Mouse (Mus musculus) stomach, postnatal 0 days (tissue): ENCODE measurements around the gene Phldb3. TPM values are rescaled to one million over a fixed set of nuclear protein-coding genes. Genes with fewer than 3 reads are reported as not detected.

Experiments used
- ATAC-seq: fragments of 200-750 bp; cut with Nextera tagmentation; 2 replicates; pipeline ENCODE4 v1.8.0; 2017; ENCODE audit not compliant: low FRiP score, low TSS enrichment
- DNase-seq: peaks from one replicate; pipeline ENCODE4 v3.0.0-alpha.2; 2016; ENCODE audit warnings: low spot score
- H3K27ac ChIP-seq: fragments of 300-500 bp; sonication (generic); replicated peaks from 2 replicates; pipeline ENCODE4 v1.5.1; 2014; ENCODE audit warnings: mild to moderate bottlenecking, control low read depth
- H3K27me3 ChIP-seq: fragments of 300-500 bp; sonication (generic); 2 replicates; pipeline ENCODE4 v1.6.1; 2014; ENCODE audit warnings: low read length; ENCODE audit not compliant: control insufficient read depth, insufficient read depth
- H3K36me3 ChIP-seq: fragments of 300-500 bp; sonication (generic); 2 replicates; pipeline ENCODE4 v1.6.1; 2014; ENCODE audit warnings: low read length, mixed read lengths; ENCODE audit not compliant: control insufficient read depth, insufficient read depth
- H3K4me1 ChIP-seq: fragments of 300-500 bp; sonication (generic); replicated peaks from 2 replicates; pipeline ENCODE4 v1.6.1; 2014; ENCODE audit warnings: antibody characterized with exemption; ENCODE audit not compliant: control insufficient read depth, insufficient read depth
- H3K4me2 ChIP-seq: fragments of 300-500 bp; sonication (generic); replicated peaks from 2 replicates; pipeline ENCODE4 v1.6.1; 2014; ENCODE audit warnings: low read depth, mild to moderate bottlenecking, control low read depth, moderate library complexity
- H3K4me3 ChIP-seq: fragments of 300-500 bp; sonication (generic); 2 replicates; pipeline ENCODE4 v1.5.1; 2014; ENCODE audit warnings: low read depth, low read length, control low read depth
- H3K9ac ChIP-seq: fragments of 300-500 bp; sonication (generic); 2 replicates; pipeline ENCODE4 v1.6.1; 2014; ENCODE audit warnings: mild to moderate bottlenecking, low read length, control low read depth, mixed read lengths
- H3K9me3 ChIP-seq: fragments of 300-500 bp; sonication (generic); 2 replicates; pipeline ENCODE4 v1.6.1; 2016; ENCODE audit warnings: low read length; ENCODE audit not compliant: control insufficient read depth
- CTCF ChIP-seq: IDR thresholded peaks from 2 replicates; pipeline ENCODE4 v1.5.1; 2016; ENCODE audit warnings: antibody characterized with exemption, low read depth, mild to moderate bottlenecking, moderate library complexity
- EP300 ChIP-seq: optimal IDR thresholded peaks from 2 replicates; pipeline ENCODE3; 2016; ENCODE audit warnings: antibody characterized with exemption
- WGBS: fragments of 180-500 bp; shearing (Covaris S2); extraction: QIAGEN DNeasy Blood & Tissue Kit; methylation state at CpG from one replicate; pipeline ENCODE4 v1.1.7; 2014; 5-methylcytosine and 5-hydroxymethylcytosine counted together
- polyA plus RNA-seq: library from polyadenylated mRNA; unstranded; fragments of >200 nt; fragmentation: Nextera tagmentation; extraction: Ambion mirVana; gene quantifications from 2 replicates; pipeline ENCODE4 v1.2.1, GENCODE M21; 2015

The Phldb3 gene
- polyA plus RNA-seq, 1 experiment from 2014 or later, result 1.2 TPM

- no peak for TF ChIP-seq EP300
- no peak for TF ChIP-seq CTCF
- no peaks in the 10 kb centered on the region for H3K36me3 ChIP-seq
- WGBS, result 63% methylated on average over 17 of the region's 17 CpGs
- no peaks in the 10 kb centered on the region for H3K4me1 ChIP-seq
- no peak overlapping the region for H3K9ac ChIP-seq
- no peak overlapping the region for H3K4me2 ChIP-seq
- no peak overlapping the region for H3K27ac ChIP-seq
- ATAC-seq, result no peak
- H3K27me3 ChIP-seq, result no peaks in the 10 kb centered on the region
- no peaks in the 10 kb centered on the region for H3K9me3 ChIP-seq
- DNase-seq, result no peak
- no peak overlapping the region for H3K4me3 ChIP-seq
Observed at GRCm38 (mm10) chr7:24661118-24661904, 50.7 kb downstream of the Phldb3 start.

- Histone ChIP-seq H3K9me3 (no peaks in the 10 kb centered on the region), H3K27ac (no peak overlapping the region), H3K9ac (no peak overlapping the region), H3K4me1 (no peaks in the 10 kb centered on the region), H3K4me3 (no peak overlapping the region), H3K4me2 (no peak overlapping the region), H3K36me3 (no peaks in the 10 kb centered on the region), H3K27me3 (no peaks in the 10 kb centered on the region)
- DNase-seq (peak; percentile 79), ATAC-seq (peak; percentile 60)
- TF ChIP-seq CTCF, result peak; percentile 97
- no peak for TF ChIP-seq EP300
- WGBS, result 12% methylated on average over 8 of the region's 8 CpGs
Observed at GRCm38 (mm10) chr7:24662575-24662974, 52.0 kb downstream of the Phldb3 start.

GRCm38 (mm10) chr7:24664301-24664700 lies 53.7 kb downstream of the Phldb3 start:
- Histone ChIP-seq H3K27me3 (no peaks in the 10 kb centered on the region), H3K36me3 (no peaks in the 10 kb centered on the region), H3K4me3 (no peak overlapping the region), H3K27ac (no peak overlapping the region), H3K4me2 (no peak overlapping the region), H3K9ac (no peak overlapping the region), H3K4me1 (no peaks in the 10 kb centered on the region), H3K9me3 (no peaks in the 10 kb centered on the region)
- no peak for ATAC-seq
- no peak for DNase-seq
- 38% methylated on average over 8 of the region's 8 CpGs for WGBS
- TF ChIP-seq EP300, result no peak
- no peak for TF ChIP-seq CTCF

DNA sequence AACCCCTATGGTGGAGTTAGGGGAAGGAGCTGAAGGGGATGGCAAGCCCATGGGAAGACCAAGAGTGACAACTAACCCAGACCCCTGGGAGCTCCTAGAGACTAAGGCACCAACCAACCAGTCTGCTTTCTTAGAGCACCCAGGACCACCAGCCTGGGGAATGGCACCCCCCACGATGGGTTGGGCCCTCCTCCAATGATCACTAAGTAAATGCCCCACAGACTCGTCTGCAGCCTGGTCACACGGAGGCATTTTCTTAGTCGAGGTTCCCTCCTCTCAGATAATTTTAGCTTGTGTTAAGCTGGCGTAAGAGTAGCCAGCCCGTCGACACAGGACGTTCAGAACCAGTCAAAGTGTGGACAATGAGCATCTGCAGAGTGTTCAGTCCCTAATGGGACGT lies 54.4 kb downstream of the Phldb3 start:
- Histone ChIP-seq H3K9ac (no peak overlapping the region), H3K27me3 (no peaks in the 10 kb centered on the region), H3K36me3 (no peaks in the 10 kb centered on the region), H3K4me2 (no peak overlapping the region), H3K4me1 (no peaks in the 10 kb centered on the region), H3K4me3 (no peak overlapping the region), H3K9me3 (no peaks in the 10 kb centered on the region), H3K27ac (no peak overlapping the region)
- ATAC-seq, result no peak
- no peak for TF ChIP-seq EP300
- no peak for TF ChIP-seq CTCF
- 78% methylated on average over 9 of the region's 9 CpGs for WGBS
- DNase-seq, result no peak

DNA sequence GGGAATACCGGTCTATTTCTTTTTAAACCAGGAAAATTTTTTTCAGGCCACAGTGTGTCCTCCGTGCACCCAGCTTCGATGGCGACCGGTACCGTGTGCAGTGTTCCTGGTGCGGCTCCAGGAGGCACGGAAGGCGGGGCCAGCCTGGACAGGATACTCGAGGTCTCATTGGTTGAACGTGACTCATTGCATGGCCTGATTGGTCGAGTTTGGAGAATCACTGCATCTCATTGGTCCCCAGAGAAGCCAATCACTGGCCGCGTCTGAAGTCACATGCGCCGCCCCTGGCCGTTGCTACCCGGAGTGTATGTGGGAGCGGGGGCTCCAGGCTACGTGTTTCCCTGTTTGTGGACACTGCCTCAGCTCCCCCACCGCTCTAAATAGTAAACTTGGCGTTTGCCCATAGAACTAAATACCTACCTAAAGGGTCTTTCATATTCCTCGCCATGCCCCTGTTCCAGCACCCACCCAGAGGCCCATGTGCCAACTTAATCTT lies 61.4 kb downstream of the Phldb3 start:
- no peak overlapping the region for H3K4me3 ChIP-seq
- WGBS, result 90% methylated on average over 23 of the region's 23 CpGs

DNA sequence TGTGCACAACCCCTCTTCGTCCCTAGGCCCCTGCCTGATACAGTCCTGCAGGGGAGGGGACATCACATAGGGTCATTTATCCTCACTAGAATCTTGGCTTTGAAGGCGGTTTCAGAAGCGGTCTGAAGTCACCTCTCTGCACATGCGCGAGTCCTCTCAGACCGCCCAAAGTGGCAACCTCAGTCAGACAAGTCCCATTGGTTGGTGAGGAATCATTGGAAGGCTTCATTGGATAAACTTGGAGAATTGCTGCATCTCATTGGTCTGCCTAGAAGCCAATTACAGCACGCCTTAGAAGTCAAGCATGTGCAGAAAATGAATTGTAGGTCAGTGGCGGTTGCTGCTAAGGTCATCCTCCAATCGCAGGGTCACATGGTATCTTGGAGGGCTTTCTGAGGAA lies 66.0 kb downstream of the Phldb3 start, which contains the start of gene Tex101:
Gene Tex101 (minus strand): TSS at position 101 of the 400 bp plus-strand sequence.
- ATAC-seq, result no peak
- no peaks in the 10 kb centered on the region for H3K9me3 ChIP-seq
- TF ChIP-seq EP300 (no peak), CTCF (no peak)
- H3K4me1 ChIP-seq, result no peaks in the 10 kb centered on the region
- H3K27ac ChIP-seq, result no peak within 1 kb of the TSS
- WGBS, result 84% methylated on average over 9 of the region's 9 CpGs
- H3K9ac ChIP-seq, result no peak within 1 kb of the TSS
- no peak within 1 kb of the TSS for H3K4me2 ChIP-seq
- no peak within 1 kb of the TSS for H3K4me3 ChIP-seq
- no peaks in the 10 kb centered on the region for H3K27me3 ChIP-seq
- DNase-seq, result no peak
- no peaks in the 10 kb centered on the region for H3K36me3 ChIP-seq

More for the DNA sequence above, 61.4 kb downstream of the Phldb3 start:
- Histone ChIP-seq H3K27me3 (no peaks in the 10 kb centered on the region), H3K4me1 (no peaks in the 10 kb centered on the region), H3K4me2 (no peak overlapping the region), H3K9me3 (no peaks in the 10 kb centered on the region), H3K27ac (no peak overlapping the region), H3K9ac (no peak overlapping the region), H3K36me3 (no peaks in the 10 kb centered on the region)
- ATAC-seq, result no peak
- DNase-seq, result no peak
- TF ChIP-seq EP300, result no peak
- no peak for TF ChIP-seq CTCF

Other genes with a start within 250 kb of the Phldb3 start
- 15.5 and 17.0 TPM in 2 replicates for gene Kcnn4, start 240.5 kb upstream of the Phldb3 start, polyA plus RNA-seq
- gene Smg9, start 211.1 kb upstream of the Phldb3 start, polyA plus RNA-seq, result 14.1 and 14.4 TPM in 2 replicates
- gene Irgc1, start 158.5 kb upstream of the Phldb3 start, polyA plus RNA-seq, result 0.05 and 0.10 TPM in 2 replicates
- gene Plaur, start 148.3 kb upstream of the Phldb3 start, polyA plus RNA-seq, result 26.8 and 28.8 TPM in 2 replicates
- gene Cadm4, start 128.7 kb upstream of the Phldb3 start, polyA plus RNA-seq, result 3.4 and 4.5 TPM in 2 replicates
- gene Zfp428, start 103.8 kb upstream of the Phldb3 start, polyA plus RNA-seq, result 13.6 and 15.8 TPM in 2 replicates
- 0.07 and 0.10 TPM in 2 replicates for gene AC161166.1, start 98.3 kb upstream of the Phldb3 start, polyA plus RNA-seq
- 4.3 and 5.7 TPM in 2 replicates for gene Irgq, start 80.1 kb upstream of the Phldb3 start, polyA plus RNA-seq
- gene Pinlyp, start 64.6 kb upstream of the Phldb3 start, polyA plus RNA-seq, result 61.2 and 62.9 TPM in 2 replicates
- gene Xrcc1, start 64.5 kb upstream of the Phldb3 start, polyA plus RNA-seq, result 27.4 and 31.4 TPM in 2 replicates
- gene Ethe1, start 23.2 kb upstream of the Phldb3 start, polyA plus RNA-seq, result 120 and 128 TPM in 2 replicates
- gene Zfp575, start 23.1 kb upstream of the Phldb3 start, polyA plus RNA-seq, result 3.6 and 4.0 TPM in 2 replicates
- gene Lypd3, start 25.8 kb downstream of the Phldb3 start, polyA plus RNA-seq, result 277 and 306 TPM in 2 replicates
- gene Tex101, start 65.9 kb downstream of the Phldb3 start, polyA plus RNA-seq, result 0.15 TPM in 1 of 2 replicates, not detected in the other
- gene BC049730, start 98.5 kb downstream of the Phldb3 start, polyA plus RNA-seq, result not detected in 2 replicates
- not detected in 2 replicates for gene Gm4763, start 116.1 kb downstream of the Phldb3 start, polyA plus RNA-seq
- gene Cd177, start 149.5 kb downstream of the Phldb3 start, polyA plus RNA-seq, result 12.2 and 12.3 TPM in 2 replicates
- gene Ceacam10, start 166.4 kb downstream of the Phldb3 start, polyA plus RNA-seq, result 2.3 and 2.7 TPM in 2 replicates